Mouse (Mus musculus) gastrocnemius, adult 8-10 months (tissue): ENCODE data around the gene Sptbn1. TPM values are rescaled to one million over a fixed set of nuclear protein-coding genes. Genes with fewer than 3 reads are reported as not detected.

ENCODE experiments used
- DNase-seq, 2 experiments: peaks; one replicate each; pipeline ENCODE4 v3.0.0; 2022; ENCODE audit warnings: low spot score in 2 of 2
- total RNA-seq, 4 experiments: library from RNA; stranded (reverse); gene quantifications; 2 replicates each; pipeline ENCODE4 v1.2.4; 2022

The Sptbn1 gene
- total RNA-seq, 4 experiments from 2014 or later: 83.7 to 109 (median 98.4) TPM

- no peak for DNase-seq
These were observed 133.9 kb downstream of the Sptbn1 start for GRCm38 (mm10) chr11:30134058-30134457.

DNA sequence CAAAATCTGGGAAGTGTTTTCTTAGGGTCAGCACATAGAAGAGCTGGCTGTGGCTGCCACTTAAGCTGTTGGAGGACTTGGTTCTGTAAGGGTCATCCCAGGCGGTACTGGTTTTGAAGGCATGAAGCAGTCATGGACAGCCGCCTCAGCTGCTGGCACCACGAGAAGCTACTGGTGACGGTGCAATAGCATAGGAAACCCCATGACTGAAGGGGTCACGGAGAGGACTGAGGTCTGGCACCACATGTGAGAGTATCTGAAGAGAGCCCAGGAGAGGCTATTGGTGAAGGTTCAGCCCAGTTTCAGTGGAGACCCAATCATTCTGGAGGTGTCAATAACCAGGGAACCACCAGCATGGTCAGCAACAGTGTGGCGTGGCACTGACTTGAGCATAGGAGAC, 135.4 kb downstream of the Sptbn1 start:
- DNase-seq: no peak

DNA sequence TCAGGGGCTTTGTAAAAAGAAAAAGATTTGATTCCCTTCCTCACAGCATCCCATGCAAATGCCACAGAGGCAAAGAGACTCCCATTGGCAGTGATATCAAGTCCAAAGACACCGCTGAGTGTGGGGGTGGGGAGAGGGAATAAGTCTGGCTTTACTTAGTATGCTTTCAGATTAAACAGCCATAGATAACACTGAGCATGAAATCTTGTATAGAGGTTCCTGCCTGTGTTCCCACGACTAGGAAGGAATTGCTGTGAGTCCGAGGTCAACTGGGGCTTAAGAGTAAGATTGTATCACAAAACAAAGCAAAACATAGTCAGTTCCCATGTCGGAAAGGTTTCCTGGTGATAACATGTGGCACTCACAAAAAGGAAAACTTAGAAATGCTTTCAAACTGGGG, 136.3 kb downstream of the Sptbn1 start:
- no peak for DNase-seq

GRCm38 (mm10) chr11:30129339-30129738, 138.6 kb downstream of the Sptbn1 start:
- no peak for DNase-seq

GRCm38 (mm10) chr11:30126840-30127239, 141.1 kb downstream of the Sptbn1 start:
- no peak for DNase-seq

DNA sequence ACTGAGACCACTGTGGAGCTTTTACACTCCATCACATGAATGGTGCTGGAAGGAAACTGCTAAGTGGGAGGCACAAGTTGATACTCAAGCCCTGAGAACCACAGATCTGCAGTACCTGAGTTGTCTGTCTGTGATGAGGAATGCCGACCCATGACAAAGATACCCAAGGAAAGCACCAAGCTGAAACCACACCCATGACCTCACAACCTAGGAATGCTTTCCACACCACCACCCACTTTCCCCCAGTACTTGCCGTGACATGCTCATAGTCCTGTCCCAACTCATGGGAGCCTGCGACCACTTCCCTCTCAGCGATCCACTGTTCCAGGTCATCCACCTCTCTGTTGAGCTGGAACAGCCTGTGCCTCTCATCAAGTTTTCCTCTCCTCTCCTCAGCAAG, 149.9 kb downstream of the Sptbn1 start:
- no peak for DNase-seq

DNA sequence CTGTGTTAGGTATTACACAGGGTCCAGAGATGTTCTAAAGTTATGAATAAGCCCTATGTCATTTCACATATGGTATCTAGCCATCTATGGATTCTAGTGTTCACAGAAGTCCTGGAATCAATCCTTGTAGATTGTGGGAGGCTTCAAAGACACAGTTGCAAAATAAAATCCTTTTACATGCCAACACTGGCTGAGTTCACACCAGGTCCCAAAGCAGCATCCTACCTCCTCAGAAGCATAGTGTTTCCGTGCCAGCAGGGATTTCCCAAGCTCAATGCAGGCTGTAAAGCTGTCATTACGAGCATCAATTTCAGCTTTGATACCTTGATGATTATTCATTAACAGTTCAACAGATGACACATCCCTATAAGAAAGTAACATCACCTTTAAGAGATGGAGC, 154.3 kb downstream of the Sptbn1 start:
- DNase-seq: no peak

DNA sequence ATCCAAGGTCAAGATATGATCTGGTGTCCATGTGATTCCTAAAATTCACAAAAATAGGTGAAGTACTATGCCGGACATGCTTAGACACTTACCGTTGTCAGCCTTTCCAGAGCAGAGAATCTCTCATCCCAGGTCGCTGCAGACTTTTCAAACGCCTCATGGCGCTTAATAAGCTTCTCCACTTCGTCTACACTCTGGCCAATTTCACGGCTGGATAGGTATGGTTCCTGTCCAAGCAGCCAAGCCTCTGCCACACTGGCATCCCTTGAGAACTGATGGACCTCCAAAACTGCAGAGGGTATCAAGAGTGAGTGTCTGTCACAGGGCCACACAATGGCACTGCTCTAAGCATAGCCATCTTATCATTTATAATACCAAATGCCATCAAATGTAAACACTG, 157.3 kb downstream of the Sptbn1 start:
- DNase-seq: no peak

GRCm38 (mm10) chr11:30104177-30104576, 163.8 kb downstream of the Sptbn1 start:
- no peak for DNase-seq

DNA sequence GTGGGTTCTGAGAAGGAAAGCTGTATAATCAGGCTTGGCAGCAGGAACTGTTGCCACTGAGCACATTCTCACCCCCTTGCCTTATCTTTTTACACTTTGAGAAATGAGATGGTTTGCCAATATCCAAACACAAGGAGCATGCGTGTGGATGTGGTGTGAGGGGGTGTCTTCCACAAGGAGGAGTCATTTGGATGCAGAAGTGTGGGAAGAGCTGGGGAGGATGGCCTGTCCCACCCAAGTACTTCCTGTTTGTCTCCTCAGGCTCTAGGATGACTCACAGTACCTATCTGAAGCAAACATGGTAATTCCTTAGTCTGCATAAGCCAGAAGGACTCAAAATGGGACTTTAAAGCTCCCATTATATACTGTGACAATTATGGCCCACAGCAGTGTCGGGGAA, 165.4 kb downstream of the Sptbn1 start:
- DNase-seq: no peak

GRCm38 (mm10) chr11:30101796-30102195, 166.2 kb downstream of the Sptbn1 start:
- DNase-seq: no peak

GRCm38 (mm10) chr11:30101162-30101561, 166.8 kb downstream of the Sptbn1 start:
- no peak for DNase-seq

DNA sequence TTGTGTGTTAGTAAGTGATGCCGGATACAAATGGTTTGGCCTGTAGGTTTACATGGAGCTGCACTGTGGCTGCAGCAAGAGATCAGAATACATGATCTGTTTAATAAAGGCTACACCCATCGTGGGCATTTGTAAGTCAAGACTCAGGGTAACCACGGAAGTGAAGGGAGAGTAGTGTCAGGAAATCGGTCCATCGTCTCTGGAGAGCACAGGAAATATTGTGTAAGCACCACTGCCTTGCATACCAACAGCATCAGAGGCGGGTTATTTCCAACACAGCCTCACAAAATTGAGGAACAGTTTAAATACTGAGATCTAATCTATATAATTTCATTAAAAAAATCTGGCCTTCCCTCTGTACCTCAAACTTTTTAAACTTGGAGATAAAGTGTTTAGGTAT, 168.1 kb downstream of the Sptbn1 start:
- DNase-seq: no peak

GRCm38 (mm10) chr11:30095212-30095773, 172.7 kb downstream of the Sptbn1 start:
- no peak for DNase-seq

DNA sequence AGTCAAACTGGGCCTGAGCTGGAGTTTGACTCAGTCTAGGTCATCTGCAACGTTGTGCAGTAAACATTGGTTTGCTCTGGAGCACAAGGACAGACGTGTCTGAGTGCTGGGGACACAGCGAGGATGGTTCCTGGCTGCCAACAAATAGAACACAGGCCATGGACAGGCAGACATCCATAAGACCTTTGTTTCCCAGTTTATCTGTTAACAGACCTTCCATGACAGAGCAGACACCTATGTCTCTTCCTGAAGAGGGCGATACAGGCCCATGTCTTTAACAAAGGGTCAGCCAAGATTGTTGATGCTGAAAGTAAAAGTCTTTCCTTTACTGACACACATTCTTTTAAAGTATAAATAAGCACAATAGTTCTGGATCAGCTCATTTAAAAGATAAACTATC, 176.1 kb downstream of the Sptbn1 start:
- DNase-seq: no peak

GRCm38 (mm10) chr11:30085114-30085513, 182.9 kb downstream of the Sptbn1 start:
- no peak for DNase-seq

- no peak for DNase-seq
These were observed 210.7 kb downstream of the Sptbn1 start for GRCm38 (mm10) chr11:30057299-30057698.

Other genes with a start within 250 kb of the Sptbn1 start
- gene Eml6, start 242.1 kb downstream of the Sptbn1 start, total RNA-seq: 1 to 10 TPM in 1 of 4 experiments, under 1 TPM in 3; 0.63 to 1.0 (median 0.77) TPM
- not detected for gene 4930505A04Rik, start 203.7 kb upstream of the Sptbn1 start, total RNA-seq